Mouse (Mus musculus): ENCODE measurements around the gene Cpm. TPM values are rescaled to one million over a fixed set of nuclear protein-coding genes. Genes with fewer than 3 reads are reported as not detected.

Cpm gene
- polyA plus RNA-seq, 1 experiment = 0.07 TPM

DNA sequence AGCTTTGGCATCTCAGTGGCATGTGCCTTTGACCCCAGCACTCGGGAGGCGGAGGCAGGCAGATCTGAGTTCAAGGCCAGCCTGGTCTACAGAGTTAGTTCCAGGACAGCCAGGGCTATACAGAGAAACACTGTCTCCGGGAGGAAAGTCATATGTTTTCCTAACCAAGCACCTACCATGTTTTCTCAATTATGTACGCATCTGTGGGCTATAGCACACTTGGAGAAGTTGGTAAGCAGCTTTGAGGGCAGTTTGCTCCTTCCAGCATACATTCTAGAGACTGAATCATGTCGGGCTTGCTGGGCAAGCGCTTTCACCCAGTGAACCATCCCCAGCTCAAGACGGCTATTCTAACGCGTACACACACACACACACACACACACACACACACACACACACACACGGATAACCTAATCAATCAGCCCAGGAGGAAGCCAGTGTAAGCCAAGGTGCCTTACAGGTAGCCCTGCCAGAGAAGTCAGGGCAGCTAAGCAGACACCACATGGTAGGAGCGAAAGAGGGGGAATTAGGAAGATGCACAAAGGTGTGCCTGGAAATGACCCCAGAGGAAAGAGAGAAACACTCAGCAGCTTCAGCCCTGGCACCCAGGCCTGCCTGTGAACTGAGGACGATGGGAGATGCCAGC, 51.7 kb downstream of the Cpm start:
- no peaks in the 10 kb centered on the region for H3K79me2 ChIP-seq (ENCODE audit: control insufficient read depth, insufficient read depth)
- no peaks in the 10 kb centered on the region for H3K27me3 ChIP-seq (ENCODE audit: control insufficient read depth, insufficient read depth, insufficient read length)
- H3ac ChIP-seq (ENCODE audit: control insufficient read depth, insufficient read length) = no peak overlapping the region
- no peak overlapping the region for H3K4me2 ChIP-seq (ENCODE audit: low read depth)
- TF ChIP-seq POLR2AphosphoS2 (IDR thresholded peaks at IDR 0.05; ENCODE audit: insufficient read length, low read depth) = no peak
- no peak for TF ChIP-seq CEBPB (IDR thresholded peaks at IDR 0.05; ENCODE audit: insufficient read depth, poor library complexity, severe bottlenecking)
- TF ChIP-seq USF1 (IDR thresholded peaks at IDR 0.05; ENCODE audit: low read depth) = no peak
- no peak for TF ChIP-seq SRF (IDR thresholded peaks at IDR 0.05; ENCODE audit: control insufficient read depth, insufficient read length, low read depth)
- TF ChIP-seq TCF12 (IDR thresholded peaks at IDR 0.05; ENCODE audit: insufficient read depth, poor library complexity, severe bottlenecking) = no peak
- no peak for TF ChIP-seq E2F4 (IDR thresholded peaks at IDR 0.05; ENCODE audit: insufficient read depth)
- no peak for TF ChIP-seq POLR2A (IDR thresholded peaks at IDR 0.05; ENCODE audit: insufficient read length, low read depth)
- no peak for TF ChIP-seq MYOD1 (IDR thresholded peaks at IDR 0.05; ENCODE audit: control insufficient read depth in 1 of 3, insufficient read length in 2 of 3, low read depth in 2 of 3)
- TF ChIP-seq MAX (IDR thresholded peaks at IDR 0.05; ENCODE audit: low read depth) = no peak
- no peak for TF ChIP-seq MYOG (IDR thresholded peaks at IDR 0.05; ENCODE audit: control insufficient read depth in 1 of 3, insufficient read depth in 1 of 3, insufficient read length in 2 of 3, low read depth in 2 of 3)
- no peak for TF ChIP-seq TCF3 (IDR thresholded peaks at IDR 0.05; ENCODE audit: insufficient read length, low read depth)
- no peak for TF ChIP-seq REST (IDR thresholded peaks at IDR 0.05; ENCODE audit: insufficient read depth, insufficient read length)
- H3K36me3 ChIP-seq (ENCODE audit: control insufficient read depth, insufficient read depth) = no peaks in the 10 kb centered on the region
- H3K4me3 ChIP-seq = no peak overlapping the region

DNA sequence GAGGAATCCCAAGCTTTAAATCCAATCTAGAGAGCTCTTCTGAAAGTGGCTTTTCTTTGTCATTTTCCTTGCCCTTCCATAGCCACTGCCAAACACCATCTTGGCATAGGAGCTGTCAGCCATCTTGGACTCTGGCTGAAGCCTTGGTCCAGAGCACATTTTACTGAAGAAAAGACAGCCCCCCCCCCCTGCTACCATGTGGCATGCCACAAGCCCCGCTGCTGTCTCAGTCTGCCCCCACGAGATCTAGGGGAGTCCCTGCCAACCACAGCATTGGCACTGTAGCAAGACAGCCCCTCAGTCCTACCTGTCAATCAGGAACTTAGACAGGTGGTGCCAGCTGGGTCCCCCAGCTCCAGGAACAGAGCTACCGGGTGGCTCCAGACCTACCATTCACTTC, 52.2 kb downstream of the Cpm start:
- Histone ChIP-seq H3K36me3 (ENCODE audit: control insufficient read depth, insufficient read depth) (no peaks in the 10 kb centered on the region), H3K27me3 (ENCODE audit: control insufficient read depth, insufficient read depth, insufficient read length) (no peaks in the 10 kb centered on the region), H3K4me3 (no peak overlapping the region), H3ac (ENCODE audit: control insufficient read depth, insufficient read length) (no peak overlapping the region), H3K79me2 (ENCODE audit: control insufficient read depth, insufficient read depth) (no peaks in the 10 kb centered on the region), H3K4me2 (ENCODE audit: low read depth) (no peak overlapping the region)
- TF ChIP-seq USF1 (IDR thresholded peaks at IDR 0.05; ENCODE audit: low read depth) = no peak
- no peak for TF ChIP-seq MAX (IDR thresholded peaks at IDR 0.05; ENCODE audit: low read depth)
- TF ChIP-seq TCF12 (IDR thresholded peaks at IDR 0.05; ENCODE audit: insufficient read depth, poor library complexity, severe bottlenecking) = no peak
- TF ChIP-seq SRF (IDR thresholded peaks at IDR 0.05; ENCODE audit: control insufficient read depth, insufficient read length, low read depth) = no peak
- TF ChIP-seq REST (IDR thresholded peaks at IDR 0.05; ENCODE audit: insufficient read depth, insufficient read length) = no peak
- TF ChIP-seq E2F4 (IDR thresholded peaks at IDR 0.05; ENCODE audit: insufficient read depth) = no peak
- TF ChIP-seq POLR2A (IDR thresholded peaks at IDR 0.05; ENCODE audit: insufficient read length, low read depth) = no peak
- TF ChIP-seq MYOG (IDR thresholded peaks at IDR 0.05; ENCODE audit: control insufficient read depth in 1 of 3, insufficient read depth in 1 of 3, insufficient read length in 2 of 3, low read depth in 2 of 3) = no peak

DNA sequence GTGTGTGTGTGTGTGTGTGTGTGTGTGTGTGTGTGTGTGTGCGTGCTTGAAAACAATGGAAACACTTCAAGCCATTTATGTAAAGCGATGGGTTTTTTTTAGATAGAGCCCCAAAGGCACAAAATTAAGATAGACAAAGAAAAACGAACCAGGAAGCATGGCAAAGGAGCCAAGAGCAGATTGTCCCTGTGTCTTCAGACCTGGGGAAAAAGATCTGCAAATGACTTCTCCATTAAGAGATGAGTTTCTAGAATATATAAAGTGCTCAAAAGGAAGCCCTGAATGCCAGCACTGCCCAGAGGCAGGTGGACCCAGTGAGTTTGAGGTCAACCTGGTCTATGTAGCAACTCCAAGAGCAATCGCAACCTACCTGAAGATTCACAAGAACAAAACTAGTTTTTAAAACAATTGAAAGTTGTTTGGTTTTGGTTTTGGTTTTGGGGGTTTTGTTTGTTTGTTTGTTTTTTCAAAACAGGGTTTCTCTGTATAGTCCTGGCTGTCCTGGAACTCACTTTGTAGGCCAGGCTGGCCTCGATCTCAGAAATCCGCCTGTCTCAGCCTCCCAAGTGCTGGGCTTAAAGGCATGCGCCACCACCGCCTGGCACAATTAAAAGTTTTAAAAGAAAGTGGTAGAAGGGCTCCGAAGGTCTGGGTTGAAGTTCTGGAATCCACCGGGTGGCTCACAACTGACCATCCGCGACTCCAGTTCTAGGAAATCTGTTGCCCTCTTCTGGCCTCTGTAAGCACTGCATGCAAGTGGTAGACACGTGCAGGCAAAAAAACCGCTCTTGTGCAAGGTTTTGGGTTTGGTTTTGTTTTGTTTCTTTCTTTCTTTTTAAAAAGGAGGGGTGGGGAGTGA, 52.9 kb downstream of the Cpm start:
- Histone ChIP-seq H3ac (ENCODE audit: control insufficient read depth, insufficient read length) (no peak overlapping the region), H3K4me2 (ENCODE audit: low read depth) (no peak overlapping the region), H3K36me3 (ENCODE audit: control insufficient read depth, insufficient read depth) (no peaks in the 10 kb centered on the region), H3K4me3 (no peak overlapping the region), H3K79me2 (ENCODE audit: control insufficient read depth, insufficient read depth) (no peaks in the 10 kb centered on the region), H3K27me3 (ENCODE audit: control insufficient read depth, insufficient read depth, insufficient read length) (no peaks in the 10 kb centered on the region)
- TF ChIP-seq MYOG (IDR thresholded peaks at IDR 0.05; ENCODE audit: control insufficient read depth in 1 of 3, insufficient read depth in 1 of 3, insufficient read length in 2 of 3, low read depth in 2 of 3) (no peak), MYOD1 (IDR thresholded peaks at IDR 0.05; ENCODE audit: control insufficient read depth in 1 of 3, insufficient read length in 2 of 3, low read depth in 2 of 3) (no peak), MAX (IDR thresholded peaks at IDR 0.05; ENCODE audit: low read depth) (no peak), POLR2AphosphoS2 (IDR thresholded peaks at IDR 0.05; ENCODE audit: insufficient read length, low read depth) (no peak), TCF12 (IDR thresholded peaks at IDR 0.05; ENCODE audit: insufficient read depth, poor library complexity, severe bottlenecking) (no peak), SRF (IDR thresholded peaks at IDR 0.05; ENCODE audit: control insufficient read depth, insufficient read length, low read depth) (no peak), E2F4 (IDR thresholded peaks at IDR 0.05; ENCODE audit: insufficient read depth) (no peak), POLR2A (IDR thresholded peaks at IDR 0.05; ENCODE audit: insufficient read length, low read depth) (no peak), USF1 (IDR thresholded peaks at IDR 0.05; ENCODE audit: low read depth) (no peak), TCF3 (IDR thresholded peaks at IDR 0.05; ENCODE audit: insufficient read length, low read depth) (no peak), REST (IDR thresholded peaks at IDR 0.05; ENCODE audit: insufficient read depth, insufficient read length) (no peak)

DNA sequence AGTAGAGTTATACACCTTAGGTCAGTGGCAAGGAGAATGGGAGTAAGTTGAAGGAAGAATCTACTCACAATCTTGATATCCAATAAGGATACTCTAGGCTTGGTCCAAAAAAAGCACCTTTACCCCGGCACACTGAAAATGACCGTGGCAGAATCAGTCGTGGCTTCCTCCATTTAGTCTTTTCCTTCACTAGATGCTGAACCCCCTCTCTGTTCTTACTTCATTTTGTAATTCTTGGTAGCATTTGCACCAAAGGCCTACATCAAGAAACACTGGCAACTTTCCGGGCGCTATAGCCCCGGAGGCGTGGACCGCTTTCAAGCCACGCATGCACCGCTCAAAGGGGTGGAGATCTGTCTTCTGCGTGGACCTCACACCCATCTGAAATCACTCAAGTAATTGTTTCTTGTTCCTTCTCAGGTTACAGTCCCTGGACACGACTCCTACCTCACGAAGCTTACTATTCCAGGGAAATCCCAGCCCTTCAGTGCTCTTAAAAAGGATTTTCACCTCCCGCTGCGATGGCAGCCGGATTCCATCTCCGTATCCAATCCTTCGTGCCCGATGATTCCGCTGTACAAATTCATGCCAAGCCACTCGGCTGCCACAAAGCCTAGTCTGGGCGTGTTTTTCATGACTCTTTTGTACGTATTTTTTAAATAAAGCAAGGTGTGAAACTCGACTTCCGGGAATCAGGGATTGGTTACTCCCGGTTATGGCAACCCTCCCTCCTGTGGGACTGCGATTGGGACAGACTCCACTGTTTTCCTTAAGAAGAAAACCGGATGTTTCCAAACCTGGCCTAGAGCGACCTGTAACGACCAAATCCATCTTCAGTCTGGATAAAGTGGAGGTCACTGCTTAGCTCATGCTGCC, 53.8 kb downstream of the Cpm start:
- no peaks in the 10 kb centered on the region for H3K27me3 ChIP-seq (ENCODE audit: control insufficient read depth, insufficient read depth, insufficient read length)
- TF ChIP-seq E2F4 (IDR thresholded peaks at IDR 0.05; ENCODE audit: insufficient read depth) (no peak), CEBPB (IDR thresholded peaks at IDR 0.05; ENCODE audit: insufficient read depth, poor library complexity, severe bottlenecking) (no peak), POLR2AphosphoS2 (IDR thresholded peaks at IDR 0.05; ENCODE audit: insufficient read length, low read depth) (no peak), MYOD1 (IDR thresholded peaks at IDR 0.05; ENCODE audit: control insufficient read depth in 1 of 3, insufficient read length in 2 of 3, low read depth in 2 of 3) (no peak), USF1 (IDR thresholded peaks at IDR 0.05; ENCODE audit: low read depth) (no peak), MAX (IDR thresholded peaks at IDR 0.05; ENCODE audit: low read depth) (no peak), MYOG (IDR thresholded peaks at IDR 0.05; ENCODE audit: control insufficient read depth in 1 of 3, insufficient read depth in 1 of 3, insufficient read length in 2 of 3, low read depth in 2 of 3) (no peak), SRF (IDR thresholded peaks at IDR 0.05; ENCODE audit: control insufficient read depth, insufficient read length, low read depth) (no peak), POLR2A (IDR thresholded peaks at IDR 0.05; ENCODE audit: insufficient read length, low read depth) (no peak), REST (IDR thresholded peaks at IDR 0.05; ENCODE audit: insufficient read depth, insufficient read length) (no peak), TCF12 (IDR thresholded peaks at IDR 0.05; ENCODE audit: insufficient read depth, poor library complexity, severe bottlenecking) (no peak), TCF3 (IDR thresholded peaks at IDR 0.05; ENCODE audit: insufficient read length, low read depth) (no peak)
- no peak overlapping the region for H3ac ChIP-seq (ENCODE audit: control insufficient read depth, insufficient read length)
- H3K36me3 ChIP-seq (ENCODE audit: control insufficient read depth, insufficient read depth) = no peaks in the 10 kb centered on the region
- H3K4me3 ChIP-seq = no peak overlapping the region
- no peaks in the 10 kb centered on the region for H3K79me2 ChIP-seq (ENCODE audit: control insufficient read depth, insufficient read depth)
- H3K4me2 ChIP-seq (ENCODE audit: low read depth) = no peak overlapping the region
